Mouse (Mus musculus): ENCODE results near the gene Rbbp8nl. TPM values are rescaled to one million over a fixed set of nuclear protein-coding genes. Genes with fewer than 3 reads are reported as not detected.
"Not testable (repeated sequence)": the region's sequence is repeated elsewhere in the genome, so short reads cannot be mapped to it uniquely, and the experiment has no call there.

Rbbp8nl gene
- total and polyA plus RNA-seq, 3 experiments: not detected

GRCm38 (mm10) chr2:180259826-180260609 is 29.7 kb downstream of the Rbbp8nl start:
- not testable (repeated sequence) for H3K4me3 ChIP-seq; H3K79me2 ChIP-seq (replicated peaks; ENCODE audit: control insufficient read depth, insufficient read depth, low read length); H3K27me3 ChIP-seq (ENCODE audit: control insufficient read depth, insufficient read depth, low read length); H3K9ac ChIP-seq (ENCODE audit: low read depth, low read length); H3K27ac ChIP-seq; H3K36me3 ChIP-seq (ENCODE audit: control insufficient read depth, insufficient read depth, low read length)
- H3K4me1 ChIP-seq (ENCODE audit: control insufficient read depth, insufficient read depth, low read length): peaks cover 15% of the 10 kb centered on the region
- intact Hi-C loops (cut with DNase I): loop anchor here (5.0 to 10.0 kb wide), 2 partner anchors 213 to 345 kb away; no protein-coding TSS in a partner anchor
- 56% methylated on average over 17 of the region's 17 CpGs for WGBS
- 0 out of 2 replicates have a peak, but pooled peaks have one; percentile 10 for TF ChIP-seq POLR2A (IDR thresholded peaks at IDR 0.05; ENCODE audit: insufficient read depth, low read depth, low read length)
- peak in 1 of 2 experiments; percentile 20 for DNase-seq

GRCm38 (mm10) chr2:180258951-180259484 is 30.7 kb downstream of the Rbbp8nl start:
- not testable (repeated sequence) for H3K36me3 ChIP-seq (ENCODE audit: control insufficient read depth, insufficient read depth, low read length); H3K27me3 ChIP-seq (ENCODE audit: control insufficient read depth, insufficient read depth, low read length); H3K79me2 ChIP-seq (replicated peaks; ENCODE audit: control insufficient read depth, insufficient read depth, low read length); H3K27ac ChIP-seq; H3K9ac ChIP-seq (ENCODE audit: low read depth, low read length); H3K4me3 ChIP-seq
- DNase-seq: peak in 1 of 2 experiments; percentile 16
- intact Hi-C loops (cut with DNase I): loop anchor here (5.0 to 10.0 kb wide), 2 partner anchors 212 to 344 kb away; no protein-coding TSS in a partner anchor
- WGBS: 69% methylated on average over 10 of the region's 10 CpGs
- H3K4me1 ChIP-seq (ENCODE audit: control insufficient read depth, insufficient read depth, low read length): peaks cover 15% of the 10 kb centered on the region

DNA sequence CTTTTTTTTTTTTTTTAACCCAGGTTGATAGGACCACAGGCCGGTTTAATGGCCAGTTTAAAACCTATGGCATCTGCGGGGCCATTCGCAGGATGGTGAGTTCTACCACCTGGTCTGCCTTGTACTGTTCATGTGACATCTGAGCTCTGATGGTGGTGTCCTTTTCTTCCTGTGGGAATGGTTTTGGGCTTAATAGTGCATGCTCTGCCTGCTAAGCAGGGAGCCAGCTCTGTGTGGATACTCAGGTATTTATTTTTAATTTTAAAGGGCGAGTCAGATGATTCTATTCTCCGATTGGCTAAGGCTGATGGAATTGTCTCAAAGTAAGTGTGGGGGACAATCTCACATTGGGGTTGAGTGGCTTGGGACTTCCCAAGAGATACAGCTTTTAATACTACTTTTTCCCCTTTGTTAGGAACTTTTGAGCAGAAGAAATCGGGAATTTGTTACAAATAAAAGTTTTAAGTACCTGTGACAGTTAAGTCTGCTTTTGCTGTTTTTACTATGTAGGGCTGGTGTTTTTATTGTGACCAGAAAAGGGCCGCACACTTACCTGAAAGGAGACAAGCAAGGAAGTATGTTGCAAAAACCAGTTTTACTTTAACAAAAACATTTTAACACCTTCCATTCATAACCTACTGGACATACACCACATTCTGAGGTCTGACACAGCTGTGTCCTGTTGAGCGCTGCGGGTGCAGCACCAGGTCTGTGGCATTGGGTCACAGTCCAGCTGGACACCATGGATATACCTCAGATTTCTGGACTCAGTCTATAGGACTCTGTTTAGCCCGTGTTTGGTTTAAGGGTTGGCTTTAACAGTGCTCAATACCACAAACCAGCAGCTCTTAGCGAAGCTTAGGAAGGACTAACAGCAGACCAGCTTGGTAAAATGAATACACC is 31.5 kb downstream of the Rbbp8nl start:
- peaks cover 2% of the 10 kb centered on the region; the same call in 1 of the 2 replicates for H3K36me3 ChIP-seq (ENCODE audit: control insufficient read depth, insufficient read depth, low read length)
- intact Hi-C loops (cut with DNase I): loop anchor here (5.0 to 10.0 kb wide), 2 partner anchors 211 to 343 kb away; no protein-coding TSS in a partner anchor

GRCm38 (mm10) chr2:180257001-180257521 is 32.6 kb downstream of the Rbbp8nl start, which contains the start of gene Rps21:
TSS of gene Rps21 (plus strand) at chr2:180257377.
- peaks cover 12% of the 10 kb centered on the region for H3K4me1 ChIP-seq (ENCODE audit: control insufficient read depth, insufficient read depth, low read length)
- TF ChIP-seq POLR2A (IDR thresholded peaks at IDR 0.05; ENCODE audit: insufficient read depth, low read depth, low read length) (peak; percentile 84), EP300 (IDR thresholded peaks at IDR 0.05; ENCODE audit: insufficient read depth, low read depth, low read length) (peak; percentile 70), CTCF (IDR thresholded peaks at IDR 0.05) (no peak)
- H3K4me3 ChIP-seq: peak within 1 kb of the TSS; percentile 69
- no peaks in the 10 kb centered on the region for H3K79me2 ChIP-seq (replicated peaks; ENCODE audit: control insufficient read depth, insufficient read depth, low read length)
- peaks cover 2% of the 10 kb centered on the region; the same call in 1 of the 2 replicates for H3K36me3 ChIP-seq (ENCODE audit: control insufficient read depth, insufficient read depth, low read length)
- under 1% methylated on average over 38 of the region's 38 CpGs for WGBS
- intact Hi-C loops (cut with DNase I): loop anchor here (5.0 to 10.0 kb wide), 2 partner anchors 210 to 342 kb away; no protein-coding TSS in a partner anchor
- DNase-seq: peak; percentile 97 to 99
- peak within 1 kb of the TSS; percentile 80 for H3K9ac ChIP-seq (ENCODE audit: low read depth, low read length)
- peak within 1 kb of the TSS; percentile 87 for H3K27ac ChIP-seq
- H3K27me3 ChIP-seq (ENCODE audit: control insufficient read depth, insufficient read depth, low read length): no peaks in the 10 kb centered on the region

More for the DNA sequence above, 31.5 kb downstream of the Rbbp8nl start:
- DNase-seq: peak in 1 of 2 experiments; percentile 14
- WGBS: 50% methylated on average over 11 of the region's 11 CpGs
- Histone ChIP-seq H3K9ac (ENCODE audit: low read depth, low read length) (peak overlapping the region; percentile 80; the same call in 1 of the 2 replicates), H3K27ac (peak overlapping the region; percentile 80; the same call in 1 of the 2 replicates), H3K4me1 (ENCODE audit: control insufficient read depth, insufficient read depth, low read length) (peaks cover 13% of the 10 kb centered on the region), H3K4me3 (peak overlapping the region; percentile 69), H3K79me2 (replicated peaks; ENCODE audit: control insufficient read depth, insufficient read depth, low read length) (no peaks in the 10 kb centered on the region), H3K27me3 (ENCODE audit: control insufficient read depth, insufficient read depth, low read length) (no peaks in the 10 kb centered on the region)
- TF ChIP-seq EP300 (IDR thresholded peaks at IDR 0.05; ENCODE audit: insufficient read depth, low read depth, low read length): no peak
- no peak for TF ChIP-seq CTCF (IDR thresholded peaks at IDR 0.05)
- TF ChIP-seq POLR2A (IDR thresholded peaks at IDR 0.05; ENCODE audit: insufficient read depth, low read depth, low read length): no peak

GRCm38 (mm10) chr2:180256296-180257000 is 33.2 kb downstream of the Rbbp8nl start:
- intact Hi-C loops (cut with DNase I): loop anchor here (5.0 to 10.0 kb wide), 2 partner anchors 209 to 342 kb away; no protein-coding TSS in a partner anchor
- Histone ChIP-seq H3K36me3 (ENCODE audit: control insufficient read depth, insufficient read depth, low read length) (peaks cover 2% of the 10 kb centered on the region; the same call in 1 of the 2 replicates), H3K79me2 (replicated peaks; ENCODE audit: control insufficient read depth, insufficient read depth, low read length) (no peaks in the 10 kb centered on the region), H3K4me1 (ENCODE audit: control insufficient read depth, insufficient read depth, low read length) (peaks cover 10% of the 10 kb centered on the region), H3K4me3 (peak overlapping the region; percentile 61), H3K27me3 (ENCODE audit: control insufficient read depth, insufficient read depth, low read length) (no peaks in the 10 kb centered on the region), H3K27ac (peak overlapping the region; percentile 87), H3K9ac (ENCODE audit: low read depth, low read length) (peak overlapping the region; percentile 66)
- no peak for DNase-seq
- no peak for TF ChIP-seq EP300 (IDR thresholded peaks at IDR 0.05; ENCODE audit: insufficient read depth, low read depth, low read length)
- no peak for TF ChIP-seq CTCF (IDR thresholded peaks at IDR 0.05)
- no peak for TF ChIP-seq POLR2A (IDR thresholded peaks at IDR 0.05; ENCODE audit: insufficient read depth, low read depth, low read length)
- WGBS: 23% methylated on average over 26 of the region's 26 CpGs
